Mouse (Mus musculus) liver, postnatal 0 days (tissue): ENCODE measurements around the gene Ahcyl1. TPM values are rescaled to one million over a fixed set of nuclear protein-coding genes. Genes with fewer than 3 reads are reported as not detected.

Source experiments
- ATAC-seq: fragments of 200-750 bp; cut with Nextera tagmentation; 2 replicates; pipeline ENCODE4 v1.8.0; 2017; ENCODE audit warnings: mild to moderate bottlenecking, moderate library complexity
- DNase-seq: peaks from one replicate; pipeline ENCODE4 v3.0.0-alpha.2; 2016
- H3K27ac ChIP-seq: fragments of 300-500 bp; sonication (generic); 2 replicates; pipeline ENCODE4 v1.5.1; 2014; ENCODE audit warnings: antibody characterized with exemption, moderate library complexity, mild to moderate bottlenecking, low read depth
- H3K27me3 ChIP-seq: fragments of 300-500 bp; sonication (generic); 2 replicates; pipeline ENCODE4 v1.6.1; 2014; ENCODE audit warnings: low read length, control low read depth, mixed read lengths; ENCODE audit not compliant: insufficient read depth
- H3K36me3 ChIP-seq: fragments of 300-500 bp; sonication (generic); replicated peaks from 2 replicates; pipeline ENCODE4 v1.6.1; 2014; ENCODE audit warnings: mild to moderate bottlenecking, control low read depth, low read length, moderate library complexity, mixed read lengths; ENCODE audit not compliant: insufficient read depth
- H3K4me1 ChIP-seq: fragments of 300-500 bp; sonication (generic); 2 replicates; pipeline ENCODE4 v1.6.1; 2014; ENCODE audit warnings: antibody characterized with exemption, mild to moderate bottlenecking, control low read depth; ENCODE audit not compliant: insufficient read depth
- H3K4me2 ChIP-seq: fragments of 300-500 bp; sonication (generic); 2 replicates; pipeline ENCODE4 v1.6.1; 2014; ENCODE audit warnings: low read depth, mild to moderate bottlenecking, low read length, moderate library complexity, mixed read lengths
- H3K4me3 ChIP-seq: fragments of 300-500 bp; sonication (generic); 2 replicates; pipeline ENCODE4 v1.5.1; 2014; ENCODE audit warnings: low read depth, low read length
- H3K9ac ChIP-seq: fragments of 300-500 bp; sonication (generic); replicated peaks from 2 replicates; pipeline ENCODE4 v1.6.1; 2014; ENCODE audit warnings: mild to moderate bottlenecking, moderate library complexity
- H3K9me3 ChIP-seq: fragments of 300-500 bp; sonication (generic); 2 replicates; pipeline ENCODE4 v1.6.1; 2016; ENCODE audit warnings: mild to moderate bottlenecking, control low read depth, low read length, mixed read lengths
- CTCF ChIP-seq: sonication (generic); IDR thresholded peaks from 2 replicates; pipeline ENCODE4 v1.5.1; 2016; ENCODE audit warnings: antibody characterized with exemption, low read depth
- EP300 ChIP-seq: IDR thresholded peaks from 2 replicates; pipeline ENCODE4 v1.6.1; 2016; ENCODE audit warnings: antibody characterized with exemption, low read depth, mild to moderate bottlenecking
- WGBS: fragments of 180-500 bp; shearing (Covaris S2); extraction: QIAGEN DNeasy Blood & Tissue Kit; methylation state at CpG from one replicate; pipeline ENCODE4 v1.1.7; 2014; ENCODE audit not compliant: insufficient replicate concordance; 5-methylcytosine and 5-hydroxymethylcytosine counted together
- polyA plus RNA-seq: library from polyadenylated mRNA; unstranded; fragments of >200 nt; fragmentation: Nextera tagmentation; extraction: Ambion mirVana; gene quantifications from 2 replicates; pipeline ENCODE4 v1.2.1, GENCODE M21; 2015

Gene Ahcyl1
- 18.1 and 19.8 TPM in 2 replicates for polyA plus RNA-seq

DNA sequence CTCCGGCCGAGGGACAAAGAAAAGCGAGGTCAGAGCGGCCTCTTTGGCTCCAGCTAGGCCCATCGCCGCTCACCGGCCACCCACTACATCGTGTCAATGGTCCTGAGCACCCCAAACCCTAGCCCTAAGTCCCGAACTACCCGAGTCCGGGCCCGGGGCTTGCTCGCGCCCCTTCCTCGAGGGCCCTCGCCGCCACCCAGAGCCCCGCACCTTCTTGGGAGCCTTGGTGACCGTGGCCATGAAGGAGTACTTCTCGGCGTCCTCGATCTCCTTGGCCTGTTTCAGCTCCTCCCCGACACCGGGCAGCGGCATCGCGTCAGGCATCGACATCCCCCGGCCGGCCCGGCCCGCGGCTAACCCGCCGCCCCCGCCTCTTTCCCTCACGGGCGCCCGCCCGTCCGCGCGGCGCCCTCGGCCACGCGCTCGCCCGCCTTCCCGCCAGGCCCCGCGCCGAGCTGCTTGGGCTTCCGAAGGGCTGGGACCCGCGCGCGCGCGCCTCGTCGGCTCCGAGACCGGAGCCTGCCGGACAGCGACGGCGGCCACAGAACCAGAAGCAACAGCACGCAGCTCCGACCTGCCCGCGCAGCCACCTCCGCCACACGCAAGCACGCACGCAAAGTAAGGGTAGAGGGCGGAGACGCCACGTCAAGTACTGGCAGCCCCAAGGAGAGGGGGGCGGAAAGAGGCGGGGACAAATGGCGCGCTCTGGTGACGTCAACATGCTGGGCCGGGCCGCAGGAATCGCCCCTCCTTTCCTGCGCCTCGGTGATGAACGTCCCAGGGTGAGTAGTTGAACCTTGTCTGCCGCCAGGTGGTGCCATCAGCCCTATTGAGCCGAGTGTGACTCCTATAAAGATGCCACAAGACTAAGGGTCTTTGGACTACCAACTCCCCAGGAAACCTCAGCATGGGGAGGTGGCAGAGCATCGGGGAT lies at the start of gene Ahcyl1:
Ahcyl1 (minus strand) TSS at position 613 of the 934 bp plus-strand sequence.
- peak within 1 kb of the TSS; percentile 83 for H3K4me2 ChIP-seq
- no peaks in the 10 kb centered on the region for H3K9me3 ChIP-seq
- H3K36me3 ChIP-seq, result no peaks in the 10 kb centered on the region
- peak within 1 kb of the TSS; percentile 93 for H3K9ac ChIP-seq
- under 1% methylated on average over 69 of the region's 93 CpGs for WGBS
- H3K4me3 ChIP-seq, result peak within 1 kb of the TSS; percentile 86
- TF ChIP-seq CTCF (peak; percentile 98), EP300 (no peak; the same call in 1 of the 2 replicates)
- ATAC-seq (peak; percentile 94), DNase-seq (peak; percentile 99)
- H3K27ac ChIP-seq, result peak within 1 kb of the TSS; percentile 97
- peaks cover 23% of the 10 kb centered on the region for H3K4me1 ChIP-seq
- no peaks in the 10 kb centered on the region for H3K27me3 ChIP-seq

DNA sequence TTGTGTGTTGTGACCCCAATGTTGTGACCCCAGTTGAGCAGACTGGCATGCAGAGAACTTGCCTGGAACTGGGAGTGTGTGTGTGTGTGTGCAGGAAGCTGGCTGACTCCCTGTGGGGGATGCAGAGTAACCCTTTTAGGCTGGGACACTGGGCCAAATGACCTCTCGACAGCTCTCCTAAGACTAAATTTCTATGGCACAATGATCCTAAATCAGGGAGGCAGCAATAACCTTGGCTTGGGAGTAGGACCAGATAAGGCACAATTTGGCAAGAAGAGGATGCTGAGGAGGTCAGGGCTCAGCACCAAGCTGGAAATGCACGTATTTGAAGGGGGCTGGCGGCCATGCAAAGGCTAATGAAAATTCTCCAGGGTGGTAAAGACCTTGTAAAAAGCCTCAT lies 49.7 kb upstream of the Ahcyl1 start:
- H3K4me1 ChIP-seq, result peaks cover 18% of the 10 kb centered on the region
- H3K27ac ChIP-seq, result no peak overlapping the region
- no peak for TF ChIP-seq EP300
- no peak for TF ChIP-seq CTCF
- ATAC-seq (no peak), DNase-seq (no peak)
- 79% methylated on average over 3 of the region's 3 CpGs for WGBS
- H3K4me3 ChIP-seq, result no peak overlapping the region
- H3K27me3 ChIP-seq, result no peaks in the 10 kb centered on the region
- no peak overlapping the region for H3K9ac ChIP-seq
- H3K36me3 ChIP-seq, result peaks cover 23% of the 10 kb centered on the region
- no peaks in the 10 kb centered on the region for H3K9me3 ChIP-seq
- H3K4me2 ChIP-seq, result no peak overlapping the region

DNA sequence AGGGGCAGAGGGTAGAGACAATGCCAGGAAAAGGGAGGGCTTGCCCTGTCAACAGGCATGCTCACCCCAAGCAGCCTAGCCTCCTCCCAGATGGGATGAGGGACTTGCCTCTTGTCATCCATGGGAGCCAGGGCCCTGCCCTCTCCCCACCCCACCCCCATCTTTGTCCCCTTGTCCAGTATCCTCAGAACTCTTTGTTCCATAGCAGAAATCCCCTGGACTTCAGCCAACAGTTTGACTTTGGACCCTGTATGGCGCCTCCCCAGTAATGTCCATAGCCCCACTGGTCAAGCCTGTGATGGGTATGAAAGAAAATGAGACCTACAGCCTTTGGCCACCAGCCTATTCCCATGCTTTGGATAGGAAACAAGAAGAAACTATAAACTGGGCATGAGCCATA lies 47.3 kb upstream of the Ahcyl1 start:
- H3K4me2 ChIP-seq, result no peak overlapping the region
- H3K27ac ChIP-seq, result no peak overlapping the region
- peaks cover 19% of the 10 kb centered on the region for H3K4me1 ChIP-seq
- peaks cover 10% of the 10 kb centered on the region for H3K36me3 ChIP-seq
- H3K4me3 ChIP-seq, result no peak overlapping the region
- DNase-seq (peak; percentile 56), ATAC-seq (peak; percentile 85)
- H3K9me3 ChIP-seq, result no peaks in the 10 kb centered on the region
- H3K9ac ChIP-seq, result no peak overlapping the region
- 53% methylated on average over 1 of the region's 1 CpGs for WGBS
- H3K27me3 ChIP-seq, result no peaks in the 10 kb centered on the region
- TF ChIP-seq EP300 (peak; percentile 75), CTCF (no peak)

DNA sequence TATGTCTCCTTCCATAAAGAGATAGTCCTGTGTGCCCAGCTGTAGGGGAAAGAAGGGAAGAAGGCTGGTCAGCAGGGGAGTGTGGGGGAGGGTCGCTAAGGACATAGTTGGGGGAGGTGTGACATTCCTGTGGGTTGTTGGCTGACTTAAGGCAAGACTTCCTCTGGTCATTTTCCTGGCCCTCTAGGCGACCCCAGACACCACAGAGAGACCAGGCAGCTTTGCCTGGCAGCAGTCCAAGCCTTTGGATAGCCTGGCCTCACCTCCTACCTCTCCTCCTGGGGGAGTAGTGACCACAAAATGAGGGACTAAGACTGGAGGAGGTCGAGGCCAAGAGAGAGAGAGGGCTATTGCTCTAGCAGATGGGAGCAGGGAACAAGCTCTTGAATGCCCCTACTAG lies 46.7 kb upstream of the Ahcyl1 start:
- H3K9me3 ChIP-seq, result no peaks in the 10 kb centered on the region
- no peak overlapping the region for H3K27ac ChIP-seq
- TF ChIP-seq CTCF (no peak), EP300 (no peak)
- H3K4me3 ChIP-seq, result no peak overlapping the region
- H3K27me3 ChIP-seq, result no peaks in the 10 kb centered on the region
- H3K4me1 ChIP-seq, result peaks cover 19% of the 10 kb centered on the region
- H3K9ac ChIP-seq, result no peak overlapping the region
- DNase-seq (no peak), ATAC-seq (no peak)
- H3K36me3 ChIP-seq, result peaks cover 7% of the 10 kb centered on the region
- no peak overlapping the region for H3K4me2 ChIP-seq
- WGBS, result 21% methylated on average over 3 of the region's 3 CpGs

DNA sequence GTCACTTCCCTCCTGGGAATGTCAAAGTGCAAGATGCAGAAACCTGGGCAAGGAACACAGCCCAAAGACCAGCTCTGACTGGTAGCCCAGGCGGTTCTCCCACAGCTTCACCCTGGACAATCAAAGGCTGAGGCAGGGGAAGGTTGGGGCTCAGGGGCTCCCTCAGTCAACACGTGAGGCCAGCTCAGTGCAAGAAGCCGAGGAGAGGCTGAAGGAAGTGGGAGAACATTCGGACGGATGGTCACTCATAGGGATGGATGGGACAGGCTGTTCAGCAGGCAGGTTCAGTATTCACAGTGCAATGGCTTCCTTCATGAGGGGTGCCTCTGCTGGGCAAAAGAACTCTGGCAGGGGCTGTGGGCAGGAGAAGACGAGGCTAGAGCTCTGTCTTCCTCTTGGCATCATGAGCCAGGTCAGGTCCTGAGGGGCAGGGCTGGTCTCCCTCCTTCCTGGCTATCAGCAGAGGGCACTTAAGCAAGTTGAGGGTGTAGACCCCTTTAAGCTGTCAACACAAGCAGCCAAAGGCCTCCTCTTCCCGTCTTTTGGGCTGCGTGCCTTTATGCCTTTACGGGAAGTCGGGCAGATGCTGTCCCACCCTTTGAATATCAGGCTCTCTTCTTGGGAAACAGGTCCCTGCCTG lies 45.8 kb upstream of the Ahcyl1 start:
- 78% methylated on average over 10 of the region's 10 CpGs for WGBS
- no peak for DNase-seq
- no peak for ATAC-seq
- H3K4me2 ChIP-seq, result no peak overlapping the region
- H3K27me3 ChIP-seq, result no peaks in the 10 kb centered on the region
- no peak overlapping the region for H3K9ac ChIP-seq
- peaks cover 6% of the 10 kb centered on the region; the same call in 1 of the 2 replicates for H3K36me3 ChIP-seq
- no peaks in the 10 kb centered on the region for H3K9me3 ChIP-seq
- TF ChIP-seq EP300 (no peak), CTCF (no peak)
- H3K27ac ChIP-seq, result no peak overlapping the region
- H3K4me3 ChIP-seq, result no peak overlapping the region
- peaks cover 19% of the 10 kb centered on the region for H3K4me1 ChIP-seq

DNA sequence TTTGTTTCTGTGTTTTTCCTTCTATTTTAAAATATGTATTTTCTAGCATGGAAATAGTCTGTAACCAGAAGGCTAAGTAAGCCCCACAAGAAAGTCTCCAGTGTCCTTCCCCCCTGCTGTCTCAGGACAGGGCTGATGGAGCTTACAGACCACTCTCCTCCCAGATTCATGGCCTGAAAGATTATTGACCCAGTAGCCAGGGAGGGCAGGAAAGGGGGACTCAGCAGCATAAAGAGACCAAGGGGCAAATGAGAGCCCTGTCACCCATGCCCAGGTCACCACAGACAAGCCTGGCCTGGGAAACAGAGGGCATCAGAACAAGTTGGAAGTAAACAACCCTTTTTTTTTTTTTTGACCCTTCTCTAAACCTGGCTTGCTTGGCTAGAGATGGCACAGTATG lies 45.0 kb upstream of the Ahcyl1 start:
- H3K27ac ChIP-seq, result no peak overlapping the region
- H3K4me2 ChIP-seq, result no peak overlapping the region
- ATAC-seq, result no peak
- no peak for TF ChIP-seq EP300
- TF ChIP-seq CTCF, result no peak
- H3K9ac ChIP-seq, result no peak overlapping the region
- H3K4me3 ChIP-seq, result no peak overlapping the region
- H3K4me1 ChIP-seq, result peaks cover 19% of the 10 kb centered on the region
- H3K36me3 ChIP-seq, result no peaks in the 10 kb centered on the region; the same call in 1 of the 2 replicates
- H3K9me3 ChIP-seq, result no peaks in the 10 kb centered on the region
- no peaks in the 10 kb centered on the region for H3K27me3 ChIP-seq
- no peak for DNase-seq
